Mouse (Mus musculus): ENCODE results near the gene Mfge8. TPM values are rescaled to one million over a fixed set of nuclear protein-coding genes. Genes with fewer than 3 reads are reported as not detected.

The Mfge8 gene
- polyA plus RNA-seq, 1 experiment from 2014 or later: 149 TPM

- Histone ChIP-seq H3K27ac (no peak overlapping the region), H3K9me3 (no peaks in the 10 kb centered on the region), H3K9ac (replicated peaks) (no peak overlapping the region), H3K4me2 (peak overlapping the region; percentile 58), H3K4me3 (replicated peaks) (peak overlapping the region; percentile 34; the same call in 1 of the 2 replicates), H3K27me3 (peaks cover 19% of the 10 kb centered on the region), H3K4me1 (replicated peaks) (peaks cover 23% of the 10 kb centered on the region), H3K36me3 (peaks cover 13% of the 10 kb centered on the region)
- WGBS: 13% methylated on average over 8 of the region's 8 CpGs
- ATAC-seq (ENCODE audit: insufficient number of reproducible peaks, insufficient read depth, low FRiP score, low TSS enrichment, low read depth): no peak
Observed at GRCm38 (mm10) chr7:79129883-79130282, 19.0 kb downstream of the Mfge8 start.

- Histone ChIP-seq H3K4me1 (replicated peaks) (peaks cover 6% of the 10 kb centered on the region; the same call in 1 of the 2 replicates), H3K36me3 (no peaks in the 10 kb centered on the region), H3K27me3 (no peaks in the 10 kb centered on the region), H3K27ac (no peak overlapping the region), H3K4me3 (replicated peaks) (no peak overlapping the region), H3K9ac (replicated peaks) (no peak overlapping the region), H3K9me3 (no peaks in the 10 kb centered on the region), H3K4me2 (no peak overlapping the region)
- 79% methylated on average over 5 of the region's 5 CpGs for WGBS
- no peak for ATAC-seq (ENCODE audit: insufficient number of reproducible peaks, insufficient read depth, low FRiP score, low TSS enrichment, low read depth)
Observed at GRCm38 (mm10) chr7:79123465-79123864, 25.4 kb downstream of the Mfge8 start.

DNA sequence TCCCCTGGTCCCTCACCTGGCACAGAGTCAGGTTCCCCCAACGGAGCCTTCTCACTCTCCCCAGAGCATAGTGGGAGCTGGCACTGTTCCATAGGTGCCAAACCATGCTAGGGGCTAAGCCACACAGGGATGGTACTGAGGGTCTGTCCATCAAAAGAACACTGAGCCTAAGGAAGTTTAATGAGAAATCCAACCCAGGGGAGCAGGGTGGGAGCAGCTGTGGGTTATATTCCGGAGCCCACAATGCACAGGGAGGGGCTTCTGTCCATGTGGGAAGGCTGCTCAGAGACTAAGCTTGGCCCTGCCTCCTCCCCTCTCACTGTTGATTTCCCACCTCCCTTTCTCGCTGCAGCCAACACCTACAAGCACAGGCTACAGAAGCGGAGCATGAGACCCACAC lies 35.0 kb downstream of the Mfge8 start:
- H3K36me3 ChIP-seq: no peaks in the 10 kb centered on the region
- H3K4me2 ChIP-seq: no peak overlapping the region
- no peak overlapping the region for H3K4me3 ChIP-seq (replicated peaks)
- no peak overlapping the region for H3K27ac ChIP-seq
- H3K27me3 ChIP-seq: no peaks in the 10 kb centered on the region; the same call in 1 of the 2 replicates
- no peak overlapping the region for H3K9ac ChIP-seq (replicated peaks)
- H3K4me1 ChIP-seq (replicated peaks): no peaks in the 10 kb centered on the region
- no peak for ATAC-seq (ENCODE audit: insufficient number of reproducible peaks, insufficient read depth, low FRiP score, low TSS enrichment, low read depth)
- 58% methylated on average over 4 of the region's 4 CpGs for WGBS
- no peaks in the 10 kb centered on the region for H3K9me3 ChIP-seq

- WGBS: 71% methylated on average over 5 of the region's 5 CpGs
- Histone ChIP-seq H3K9ac (replicated peaks) (no peak overlapping the region), H3K4me2 (no peak overlapping the region), H3K9me3 (no peaks in the 10 kb centered on the region), H3K27me3 (peaks cover 16% of the 10 kb centered on the region), H3K36me3 (no peaks in the 10 kb centered on the region), H3K27ac (no peak overlapping the region), H3K4me3 (replicated peaks) (no peak overlapping the region), H3K4me1 (replicated peaks) (no peaks in the 10 kb centered on the region)
- ATAC-seq (ENCODE audit: insufficient number of reproducible peaks, insufficient read depth, low FRiP score, low TSS enrichment, low read depth): no peak
Observed at GRCm38 (mm10) chr7:79096492-79096891, 52.4 kb downstream of the Mfge8 start.

GRCm38 (mm10) chr7:79089111-79089510 lies 59.7 kb downstream of the Mfge8 start:
- Histone ChIP-seq H3K4me1 (replicated peaks) (no peaks in the 10 kb centered on the region), H3K36me3 (no peaks in the 10 kb centered on the region), H3K9me3 (peaks cover 3% of the 10 kb centered on the region; the same call in 1 of the 2 replicates), H3K27ac (no peak overlapping the region), H3K4me3 (replicated peaks) (no peak overlapping the region), H3K9ac (replicated peaks) (no peak overlapping the region), H3K4me2 (no peak overlapping the region), H3K27me3 (no peaks in the 10 kb centered on the region)
- WGBS: 73% methylated on average over 4 of the region's 4 CpGs
- ATAC-seq (ENCODE audit: insufficient number of reproducible peaks, insufficient read depth, low FRiP score, low TSS enrichment, low read depth): no peak

Other genes starting within 250 kb of the Mfge8 start
- 0.25 and 0.65 TPM in 2 replicates for gene Isg20, start 235.6 kb downstream of the Mfge8 start, polyA plus RNA-seq (2016; fragmentation: Nextera tagmentation; extraction: Ambion mirVana)
- gene Acan, start 95.6 kb downstream of the Mfge8 start, polyA plus RNA-seq (2016; fragmentation: Nextera tagmentation; extraction: Ambion mirVana): 4.9 and 10.3 TPM in 2 replicates
- 0.95 and 2.0 TPM in 2 replicates for gene Hapln3, start 18.0 kb downstream of the Mfge8 start, polyA plus RNA-seq (2016; fragmentation: Nextera tagmentation; extraction: Ambion mirVana)
- 8.2 and 8.5 TPM in 2 replicates for gene Abhd2, start 124.1 kb upstream of the Mfge8 start, polyA plus RNA-seq (2016; fragmentation: Nextera tagmentation; extraction: Ambion mirVana)
- 0.59 and 0.64 TPM in 2 replicates for gene Rlbp1, start 238.0 kb upstream of the Mfge8 start, polyA plus RNA-seq (2016; fragmentation: Nextera tagmentation; extraction: Ambion mirVana)
- gene Fanci, start 242.9 kb upstream of the Mfge8 start, polyA plus RNA-seq (2016; fragmentation: Nextera tagmentation; extraction: Ambion mirVana): 16.1 and 16.6 TPM in 2 replicates